Mouse (Mus musculus): ENCODE data around the gene Lyrm4. TPM values are rescaled to one million over a fixed set of nuclear protein-coding genes. Genes with fewer than 3 reads are reported as not detected.

Gene Lyrm4
- total and polyA plus RNA-seq, 3 experiments = 22.6 to 25.4 TPM; not detected in 1

DNA sequence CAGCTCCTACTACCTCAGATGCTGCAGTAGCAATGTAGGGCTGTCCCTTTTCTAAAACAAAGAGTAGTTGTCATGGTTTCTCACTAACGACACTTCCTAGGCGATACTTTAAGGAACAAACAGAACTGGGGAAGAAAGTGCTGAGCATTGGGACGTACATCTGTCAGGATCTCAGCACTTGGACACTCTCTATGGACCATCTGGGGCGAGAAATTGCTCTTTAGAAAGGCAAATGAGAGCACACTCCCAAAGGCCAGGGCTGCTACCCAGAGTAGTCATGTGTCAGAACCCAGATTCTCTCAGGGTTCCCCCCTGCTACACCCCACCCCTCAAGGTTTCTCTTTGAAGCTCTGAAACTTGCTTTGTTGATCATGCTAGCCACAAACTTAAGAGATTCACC lies 136.9 kb downstream of the Lyrm4 start:
- H3K36me3 ChIP-seq (ENCODE audit: control insufficient read depth in 1 of 2, insufficient read depth in 2 of 2, low read length in 2 of 2) = peaks cover 0 to 4% of the 10 kb centered on the region in 2 experiments; a peak in 1 of 4 replicates
- no peak overlapping the region for H3K9ac ChIP-seq (ENCODE audit: control insufficient read depth, low read depth, low read length, poor library complexity, severe bottlenecking)
- H3K79me2 ChIP-seq (ENCODE audit: control insufficient read depth, insufficient read depth, low read length, poor library complexity) = no peaks in the 10 kb centered on the region
- H3K9me3 ChIP-seq (replicated peaks; ENCODE audit: insufficient read depth, low read length) = no peaks in the 10 kb centered on the region
- no peaks in the 10 kb centered on the region for H3K27me3 ChIP-seq (ENCODE audit: control insufficient read depth in 1 of 2, insufficient read depth in 2 of 2, low read length in 2 of 2)
- DNase-seq (ENCODE audit: low read depth, low spot score) = no peak
- TF ChIP-seq HCFC1 (IDR thresholded peaks at IDR 0.05; ENCODE audit: low read depth, low read length) = no peak
- TF ChIP-seq MYC (IDR thresholded peaks at IDR 0.05; ENCODE audit: low read depth, low read length) = no peak
- TF ChIP-seq E2F4 (IDR thresholded peaks at IDR 0.05; ENCODE audit: borderline replicate concordance, low read depth, low read length) = no peak
- no peak for TF ChIP-seq ZC3H11A (IDR thresholded peaks at IDR 0.05; ENCODE audit: low read depth, low read length)
- no peak for TF ChIP-seq UBTF (IDR thresholded peaks at IDR 0.05; ENCODE audit: borderline replicate concordance, insufficient read depth, low read depth, low read length)
- TF ChIP-seq ETS1 (IDR thresholded peaks at IDR 0.05; ENCODE audit: low read depth, low read length) = no peak
- no peak for TF ChIP-seq TAL1 (IDR thresholded peaks at IDR 0.05; ENCODE audit: low read length)
- TF ChIP-seq RAD21 (IDR thresholded peaks at IDR 0.05; ENCODE audit: low read depth, low read length) = no peak
- no peak for TF ChIP-seq TCF12 (IDR thresholded peaks at IDR 0.05; ENCODE audit: low read depth, low read length)
- TF ChIP-seq BHLHE40 (IDR thresholded peaks at IDR 0.05; ENCODE audit: borderline replicate concordance, low read depth, low read length) = no peak
- TF ChIP-seq POLR2A (IDR thresholded peaks at IDR 0.05; ENCODE audit: control insufficient read depth in 1 of 2, insufficient read depth in 1 of 2, low read depth in 1 of 2, low read length in 2 of 2, poor library complexity in 1 of 2) = no peak
- no peak for TF ChIP-seq SIN3A (IDR thresholded peaks at IDR 0.05; ENCODE audit: low read length)
- no peaks in the 10 kb centered on the region for H3K4me1 ChIP-seq (ENCODE audit: control insufficient read depth in 1 of 2, insufficient read depth in 2 of 2, low read length in 2 of 2)
- H3K27ac ChIP-seq (ENCODE audit: control insufficient read depth, low read depth, low read length) = no peak overlapping the region
- no peak overlapping the region for H3K4me3 ChIP-seq (ENCODE audit: control insufficient read depth in 1 of 2, insufficient read depth in 1 of 2, low read depth in 2 of 2, low read length in 2 of 2)

DNA sequence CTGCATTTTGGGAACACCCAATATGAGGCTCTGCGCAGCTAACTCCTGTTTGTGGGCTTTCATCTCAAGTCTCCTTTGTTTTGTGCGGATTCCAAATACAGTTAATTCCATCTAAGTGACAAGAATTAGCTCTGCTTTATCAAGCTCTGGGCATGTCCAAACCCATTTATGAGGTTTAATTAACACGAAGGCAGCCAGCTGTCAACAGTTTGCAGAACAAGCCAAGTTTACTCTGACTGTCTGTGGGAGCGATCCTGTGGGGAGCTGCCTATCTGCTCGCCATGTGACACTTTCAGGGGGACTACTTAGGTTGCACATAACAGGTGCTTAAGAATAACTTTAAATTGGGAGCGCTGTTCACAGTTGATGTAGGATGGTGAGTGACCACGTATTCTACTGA lies 140.4 kb downstream of the Lyrm4 start:
- H3K4me3 ChIP-seq (ENCODE audit: control insufficient read depth in 1 of 2, insufficient read depth in 1 of 2, low read depth in 2 of 2, low read length in 2 of 2) = no peak overlapping the region
- H3K9ac ChIP-seq (ENCODE audit: control insufficient read depth, low read depth, low read length, poor library complexity, severe bottlenecking) = no peak overlapping the region
- H3K27ac ChIP-seq (ENCODE audit: control insufficient read depth, low read depth, low read length) = no peak overlapping the region
- peaks cover 0 to 4% of the 10 kb centered on the region in 2 experiments; a peak in 1 of 4 replicates for H3K36me3 ChIP-seq (ENCODE audit: control insufficient read depth in 1 of 2, insufficient read depth in 2 of 2, low read length in 2 of 2)
- DNase-seq (ENCODE audit: low read depth, low spot score) = no peak
- H3K4me1 ChIP-seq (ENCODE audit: control insufficient read depth in 1 of 2, insufficient read depth in 2 of 2, low read length in 2 of 2) = no peaks in the 10 kb centered on the region
- no peak for TF ChIP-seq USF2 (IDR thresholded peaks at IDR 0.05; ENCODE audit: borderline replicate concordance in 1 of 2, insufficient read depth in 1 of 2, low read depth in 1 of 2, low read length in 2 of 2)
- TF ChIP-seq NRF1 (IDR thresholded peaks at IDR 0.05; ENCODE audit: insufficient read depth, low read depth, low read length, poor library complexity, severe bottlenecking) = no peak
- no peak for TF ChIP-seq RAD21 (IDR thresholded peaks at IDR 0.05; ENCODE audit: low read depth, low read length)
- no peak for TF ChIP-seq POLR2A (IDR thresholded peaks at IDR 0.05; ENCODE audit: control insufficient read depth in 1 of 2, insufficient read depth in 1 of 2, low read depth in 1 of 2, low read length in 2 of 2, poor library complexity in 1 of 2)
- TF ChIP-seq SMC3 (IDR thresholded peaks at IDR 0.05; ENCODE audit: low read depth, low read length) = no peak
- no peak for TF ChIP-seq ZMIZ1 (IDR thresholded peaks at IDR 0.05; ENCODE audit: low read depth, low read length)
- no peak for TF ChIP-seq GATA1 (IDR thresholded peaks at IDR 0.05; ENCODE audit: low read depth, low read length)
- TF ChIP-seq ZKSCAN1 (IDR thresholded peaks at IDR 0.05; ENCODE audit: low read depth, low read length) = no peak
- no peak for TF ChIP-seq ZC3H11A (IDR thresholded peaks at IDR 0.05; ENCODE audit: low read depth, low read length)
- no peak for TF ChIP-seq MAZ (IDR thresholded peaks at IDR 0.05; ENCODE audit: low read depth, low read length)
- no peak for TF ChIP-seq MYC (IDR thresholded peaks at IDR 0.05; ENCODE audit: low read depth, low read length)
- TF ChIP-seq MAX (IDR thresholded peaks at IDR 0.05; ENCODE audit: low read length) = no peak
- TF ChIP-seq CHD1 (IDR thresholded peaks at IDR 0.05; ENCODE audit: low read depth, low read length) = no peak
- TF ChIP-seq CHD2 (IDR thresholded peaks at IDR 0.05; ENCODE audit: low read length) = no peak
- no peak for TF ChIP-seq ELF1 (IDR thresholded peaks at IDR 0.05; ENCODE audit: low read depth, low read length)
- H3K27me3 ChIP-seq (ENCODE audit: control insufficient read depth in 1 of 2, insufficient read depth in 2 of 2, low read length in 2 of 2) = no peaks in the 10 kb centered on the region
- H3K79me2 ChIP-seq (ENCODE audit: control insufficient read depth, insufficient read depth, low read length, poor library complexity) = no peaks in the 10 kb centered on the region
- H3K9me3 ChIP-seq (replicated peaks; ENCODE audit: insufficient read depth, low read length) = no peaks in the 10 kb centered on the region
